Mouse (Mus musculus) right cerebral cortex, adult 18-20 months (tissue): ENCODE measurements at regions not wholly inside any gene's neighbourhood (a gene's known extent, or its start where the extent isn't known, plus 50 kb on each side); places are given as distances from the start of the nearest gene placed in this dataset.

Experiments
- DNase-seq: peaks from one replicate; pipeline ENCODE4 v3.0.0; 2022; ENCODE audit warnings: mixed read lengths

DNA sequence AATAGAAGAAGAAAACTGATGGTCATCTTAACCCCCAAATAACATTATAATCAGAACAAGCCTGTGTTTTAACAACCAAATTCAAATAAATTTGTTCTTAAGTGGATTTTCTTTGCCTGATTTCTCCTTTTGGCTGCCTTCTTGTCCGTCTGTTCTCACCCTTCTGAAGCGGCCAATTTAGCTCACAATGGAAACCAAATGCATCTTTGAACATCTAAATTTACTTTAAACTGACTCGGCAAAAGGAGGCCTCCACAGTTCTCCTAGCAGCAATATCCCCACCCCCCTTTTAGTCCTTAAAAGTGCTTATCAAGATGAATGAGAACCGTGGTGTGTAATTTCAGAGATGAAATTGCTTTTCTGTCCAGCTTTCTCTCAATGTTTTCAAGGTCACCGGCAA is 389.6 kb upstream of the Adamts16 start:
- DNase-seq, result peak; percentile 26

DNA sequence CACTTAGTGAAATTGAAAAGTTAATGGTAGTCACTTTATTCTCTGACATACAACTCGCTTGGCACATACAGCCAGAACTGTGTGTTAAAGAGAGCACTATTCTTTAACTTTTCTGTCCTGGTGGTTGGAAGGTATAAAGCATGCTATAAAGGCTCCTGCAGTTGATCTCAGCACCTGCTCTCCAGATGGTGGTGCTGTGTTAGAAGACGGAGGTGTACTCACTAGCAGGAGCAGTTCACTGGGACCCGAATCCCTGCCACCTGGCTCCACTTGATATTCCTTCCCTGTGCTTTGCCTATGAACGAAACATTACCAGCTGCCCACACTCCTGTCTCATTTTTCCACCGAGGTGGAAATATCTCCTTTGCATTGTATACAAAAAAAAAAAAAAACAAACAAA is 373.2 kb upstream of the Adamts16 start:
- no peak for DNase-seq

DNA sequence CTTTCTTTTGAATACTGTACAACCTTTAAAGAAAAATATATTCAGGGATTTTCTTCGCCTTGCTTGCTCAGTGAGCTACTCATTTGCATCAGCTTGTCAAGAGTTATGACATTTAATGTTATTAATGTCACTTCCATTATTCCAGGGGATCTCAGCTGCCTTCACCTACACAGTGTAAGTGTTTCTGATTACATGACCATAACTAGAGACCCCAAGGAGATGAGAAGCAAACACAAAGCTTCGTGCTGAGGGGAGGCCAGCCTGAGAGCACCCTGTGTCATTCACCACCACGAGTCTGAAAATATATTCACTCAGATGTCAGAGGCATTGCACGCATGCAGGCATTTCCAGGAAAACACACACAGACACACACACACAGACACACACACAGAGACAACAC is 369.8 kb upstream of the Adamts16 start:
- DNase-seq, result no peak

DNA sequence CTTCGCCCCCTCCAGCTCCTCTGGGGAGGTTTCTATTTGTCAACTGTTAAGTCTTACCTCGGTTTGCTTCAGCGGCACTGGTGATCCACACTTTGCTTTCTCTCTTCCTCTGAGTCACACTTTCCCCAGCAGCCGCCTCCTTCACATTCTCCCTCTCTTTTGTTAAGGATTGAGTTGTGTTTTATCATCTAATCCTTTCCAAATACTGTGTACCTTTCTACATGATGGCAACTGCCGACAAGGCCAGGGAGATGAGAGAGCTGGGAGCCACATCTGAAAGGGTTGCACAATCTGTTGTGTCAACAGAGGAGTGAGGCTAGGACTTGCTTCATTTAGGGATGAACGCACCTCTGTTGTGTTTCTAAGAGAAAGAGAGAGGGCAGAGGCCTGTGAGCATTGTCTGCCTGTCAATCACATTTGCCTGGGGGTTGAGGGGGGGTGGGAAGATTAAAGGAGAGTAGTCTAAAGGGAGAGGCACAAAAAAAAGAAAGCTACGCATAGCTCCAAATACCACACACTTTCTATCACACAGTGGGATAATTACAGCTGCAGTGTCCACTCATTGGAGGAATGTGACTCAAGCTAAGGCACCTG is 369.1 kb upstream of the Adamts16 start:
- no peak for DNase-seq

DNA sequence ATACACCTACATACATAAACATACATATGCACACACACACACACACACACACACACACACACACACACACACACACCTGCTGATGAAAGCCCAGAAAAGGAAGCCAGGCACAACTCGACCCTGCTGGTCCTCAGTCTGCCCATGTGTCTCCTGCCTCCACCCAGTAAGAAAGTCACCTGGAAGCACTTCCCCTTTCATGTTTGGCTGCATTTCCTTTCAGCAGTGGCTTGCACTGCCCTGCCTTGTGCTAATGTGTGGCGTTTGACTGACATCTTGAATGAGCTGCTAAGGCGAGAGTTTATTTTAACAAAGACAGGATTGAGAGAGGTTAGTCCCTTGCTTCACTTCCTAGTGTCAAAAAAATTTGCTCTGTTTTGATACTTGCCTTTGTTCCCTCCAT is 364.1 kb upstream of the Adamts16 start:
- DNase-seq, result no peak

DNA sequence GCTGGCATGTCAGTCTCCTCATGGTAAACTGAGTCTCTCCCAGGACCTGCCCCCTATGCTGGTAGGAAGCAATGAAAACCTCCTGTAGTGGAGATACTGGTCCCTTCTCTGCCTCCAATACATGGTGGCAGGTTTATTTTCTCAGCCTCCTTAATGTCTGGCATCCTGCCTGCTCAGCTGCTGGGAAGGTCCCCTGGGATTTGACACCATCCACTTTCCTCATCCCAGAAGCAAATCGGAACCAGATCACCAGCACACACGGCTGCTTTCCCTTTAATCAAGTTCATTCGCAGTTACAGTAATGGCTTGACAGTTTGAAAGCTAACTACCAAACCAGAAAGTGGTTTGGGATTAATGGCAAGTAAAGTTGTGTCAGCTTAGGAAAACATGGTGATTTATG is 359.0 kb upstream of the Adamts16 start:
- no peak for DNase-seq

DNA sequence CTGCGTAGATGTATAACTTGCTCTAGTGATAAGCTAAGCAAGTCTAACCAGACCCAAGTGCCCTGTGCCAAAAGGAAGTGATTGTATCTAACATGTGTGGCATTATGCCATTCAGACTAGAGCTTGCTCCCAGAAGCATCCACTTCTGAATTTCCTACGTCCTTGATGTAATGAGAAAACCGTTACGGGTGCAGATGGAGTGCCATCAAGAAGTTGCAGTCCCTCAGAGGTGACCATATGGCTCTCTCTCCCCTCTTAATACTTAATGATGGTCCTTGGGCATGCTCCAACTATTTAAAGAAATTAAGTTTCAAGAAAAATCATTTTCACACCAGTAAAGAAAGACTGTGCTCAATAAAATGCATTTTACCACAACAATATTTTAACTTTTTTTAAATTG is 354.1 kb upstream of the Adamts16 start:
- DNase-seq, result no peak

DNA sequence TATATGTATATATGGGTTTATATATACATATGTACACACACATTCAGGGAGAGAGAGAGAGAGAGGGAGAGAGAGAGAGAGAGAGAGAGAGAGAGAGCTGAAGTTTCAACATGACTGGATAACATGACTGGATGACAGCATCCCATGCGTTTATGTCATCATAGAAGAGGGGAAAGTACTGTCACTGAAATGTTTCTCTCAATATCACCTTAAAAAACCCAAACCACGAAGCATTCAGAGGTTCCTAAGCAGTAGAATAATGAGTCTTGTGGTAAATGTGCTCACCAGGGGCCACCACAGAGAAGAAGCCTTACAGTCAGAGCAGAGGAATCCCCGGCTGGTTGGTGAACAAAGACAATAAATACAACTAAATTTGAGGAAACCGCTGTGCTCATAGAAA is 342.9 kb upstream of the Adamts16 start:
- DNase-seq, result no peak

DNA sequence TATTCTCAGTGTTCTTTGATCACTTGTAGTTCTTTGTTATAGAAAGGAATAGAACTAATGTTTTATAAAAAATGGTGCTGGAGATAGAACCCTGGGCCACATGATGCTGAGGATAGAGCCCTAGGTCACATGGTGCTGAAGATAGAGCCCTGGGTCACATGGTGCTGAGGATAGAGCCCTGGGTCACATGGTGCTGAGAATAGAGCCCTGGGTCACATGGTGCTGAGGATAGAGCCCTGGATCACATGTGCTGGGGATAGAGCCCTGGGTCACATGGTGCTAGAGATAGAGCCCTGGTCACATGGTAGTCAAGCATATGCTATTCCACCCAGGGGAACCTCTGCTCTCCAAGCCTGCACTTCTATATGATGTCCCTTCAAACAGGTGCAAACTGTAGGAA is 337.5 kb upstream of the Adamts16 start:
- DNase-seq, result no peak

DNA sequence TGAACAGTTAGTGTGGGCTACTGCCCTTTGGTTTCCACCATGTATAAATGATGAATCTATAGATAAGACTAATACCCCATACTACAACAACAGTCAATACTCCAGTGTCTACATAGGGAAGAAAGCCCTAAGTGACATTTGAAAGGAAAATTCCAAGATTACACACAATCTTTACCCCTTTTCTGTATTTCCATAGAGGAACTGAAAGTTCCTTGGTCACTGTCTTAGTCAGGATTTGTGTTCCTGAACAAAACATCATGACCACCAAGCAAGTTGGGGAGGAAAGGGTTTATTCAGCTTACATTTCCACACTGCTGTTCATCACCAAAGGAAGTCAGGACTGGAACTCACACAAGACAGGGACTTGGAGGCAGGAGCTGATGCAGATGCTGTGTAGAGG is 332.7 kb upstream of the Adamts16 start:
- DNase-seq, result no peak

DNA sequence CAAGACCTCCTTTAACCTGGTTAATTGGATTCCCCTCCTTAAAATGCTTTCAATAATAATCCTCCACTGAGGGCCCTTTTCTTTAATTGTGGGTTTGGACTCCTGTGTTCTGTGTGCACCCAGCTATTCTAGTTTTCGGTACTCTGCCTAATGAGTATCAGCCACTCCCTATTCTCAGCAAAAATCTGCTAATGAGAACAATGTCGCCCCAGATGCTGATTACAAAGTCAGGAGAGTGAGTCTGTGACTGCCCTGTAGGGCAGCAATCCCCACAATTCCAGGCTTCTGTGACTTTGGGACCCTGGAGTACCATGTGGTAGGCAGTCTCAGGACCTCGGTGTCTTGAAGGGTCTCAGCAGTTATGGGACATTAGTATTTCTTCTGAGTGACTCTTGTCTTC is 324.6 kb upstream of the Adamts16 start:
- no peak for DNase-seq

DNA sequence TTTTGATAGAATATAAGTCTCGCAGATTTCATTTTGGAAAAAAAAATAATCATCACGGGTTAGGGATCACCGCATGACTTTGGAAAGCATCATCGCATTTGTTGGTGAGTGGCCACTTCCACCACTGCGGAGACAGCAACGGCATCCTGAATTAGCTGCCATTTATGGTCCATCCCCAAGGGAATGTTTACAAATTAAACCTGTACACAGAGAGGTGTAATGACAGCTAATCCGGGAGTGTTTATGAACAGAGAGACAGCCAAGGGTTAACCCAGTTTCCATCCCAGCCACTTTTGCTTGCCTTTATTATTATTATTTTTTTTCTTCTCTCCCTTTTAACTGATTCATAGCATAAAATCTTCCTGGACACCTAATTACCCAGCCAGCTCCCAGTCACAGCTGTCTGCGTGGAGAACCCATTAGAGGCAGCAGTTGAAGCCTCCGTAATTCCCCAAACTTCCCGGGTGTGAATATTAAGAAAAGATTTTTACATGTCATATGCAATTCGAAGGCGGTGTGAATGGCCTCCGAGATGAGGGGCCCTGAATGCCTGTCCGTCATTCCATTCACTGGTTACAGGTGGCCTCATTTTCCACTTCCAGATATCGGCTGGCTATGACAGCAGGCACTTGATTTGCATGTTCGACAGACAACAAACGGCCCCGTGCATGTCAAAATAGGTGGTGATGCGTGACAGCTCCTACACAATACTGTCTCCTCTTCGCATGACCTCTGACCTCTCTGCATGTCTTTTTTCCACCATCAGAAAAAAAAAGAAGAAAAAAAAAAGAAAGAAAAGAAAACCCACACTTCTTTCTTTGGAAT is 323.7 kb upstream of the Adamts16 start:
- no peak for DNase-seq

DNA sequence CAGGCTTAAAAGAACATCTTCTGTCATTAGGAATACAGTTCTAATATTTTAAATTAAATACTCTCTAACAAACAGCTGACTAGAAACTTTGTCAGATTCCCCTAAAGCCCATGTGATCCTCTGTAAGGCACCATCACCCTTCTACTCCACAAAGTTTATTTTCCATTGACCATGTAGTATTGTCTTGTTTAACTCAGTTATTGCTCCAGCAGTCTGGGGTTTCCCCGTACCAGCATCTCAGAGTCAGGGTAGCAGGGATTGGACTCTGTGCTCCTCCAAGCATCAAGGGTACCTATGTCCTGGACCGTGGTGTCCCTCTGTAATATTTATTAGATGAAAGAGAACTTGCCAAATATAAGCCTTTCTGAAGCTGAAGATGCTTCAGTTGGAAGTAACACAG is 322.4 kb upstream of the Adamts16 start:
- DNase-seq, result no peak

DNA sequence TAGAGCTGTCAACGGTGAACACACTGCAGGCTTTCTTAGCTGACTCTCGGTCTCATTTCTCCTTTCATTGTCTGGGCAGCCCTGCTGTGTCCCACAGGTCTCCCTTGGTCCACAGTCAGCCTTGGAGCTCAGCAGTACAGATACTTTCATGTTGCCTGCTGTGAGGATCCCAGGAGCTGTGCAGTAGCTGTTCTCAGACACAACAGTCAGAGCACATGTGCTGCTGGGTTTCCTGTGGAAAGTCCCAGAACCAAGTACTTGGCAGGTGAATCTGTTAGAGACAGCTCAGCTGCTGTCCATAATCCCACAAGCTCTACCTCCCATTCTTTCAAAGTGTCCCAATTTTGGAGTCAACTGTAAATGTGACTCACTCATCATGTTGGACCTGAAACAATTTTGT is 321.3 kb upstream of the Adamts16 start:
- no peak for DNase-seq

DNA sequence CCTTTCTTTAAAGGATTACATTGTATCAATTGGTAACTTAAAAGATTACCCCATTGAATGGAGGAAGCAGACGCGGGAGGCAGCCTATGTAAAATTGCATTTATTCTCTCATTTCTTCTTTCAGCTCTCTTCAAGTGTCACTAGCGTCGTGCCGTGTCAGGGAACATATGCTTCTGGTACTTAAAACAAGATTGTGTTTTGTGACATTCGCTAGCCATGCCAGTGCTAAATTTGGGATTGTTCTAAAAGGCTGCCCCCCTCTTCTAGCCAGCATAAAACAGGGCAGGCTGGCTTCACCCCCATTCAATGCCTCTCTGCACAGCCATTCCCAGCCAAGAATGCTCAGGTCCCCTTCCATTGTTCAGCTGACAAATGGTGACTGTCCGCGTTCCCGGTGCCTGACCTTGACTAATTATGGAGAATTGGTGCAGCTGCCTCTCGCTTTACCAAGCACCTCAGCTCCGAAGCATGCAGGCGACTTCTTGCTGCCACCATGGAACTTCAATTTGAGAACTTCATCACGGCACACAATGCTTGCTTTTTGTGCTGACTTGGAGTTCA is 316.8 kb upstream of the Adamts16 start:
- no peak for DNase-seq

DNA sequence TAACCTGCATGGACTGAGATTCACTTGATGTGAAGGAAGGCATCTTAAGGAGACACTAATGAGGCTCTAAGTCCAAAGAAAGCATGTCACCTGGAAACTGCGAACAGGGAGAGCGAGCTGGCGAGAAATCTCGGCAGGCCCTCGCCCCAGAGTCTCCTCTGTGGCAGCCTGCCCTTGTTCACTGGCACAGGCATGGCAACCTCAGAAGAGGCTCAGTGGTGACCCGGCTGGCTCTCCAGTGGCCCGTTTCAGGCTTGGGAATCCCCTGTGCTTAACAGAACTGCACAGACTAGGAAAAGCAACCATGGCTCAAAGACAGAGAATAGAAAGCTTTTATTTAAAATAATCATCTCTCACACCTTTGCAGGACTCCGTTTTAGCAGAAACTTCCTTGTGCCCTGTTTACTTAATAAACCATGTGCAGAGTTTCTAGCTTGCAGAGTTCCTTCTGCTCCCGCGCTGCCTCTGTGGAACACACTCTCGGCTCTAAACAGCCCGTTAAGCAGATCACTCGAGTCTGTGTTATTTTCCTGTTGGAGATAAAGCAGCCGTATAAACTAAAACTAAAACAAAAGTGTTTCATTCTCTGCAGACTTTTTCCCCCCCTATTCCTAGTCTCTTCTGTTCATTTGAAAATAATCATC is 316.2 kb upstream of the Adamts16 start:
- DNase-seq, result no peak

DNA sequence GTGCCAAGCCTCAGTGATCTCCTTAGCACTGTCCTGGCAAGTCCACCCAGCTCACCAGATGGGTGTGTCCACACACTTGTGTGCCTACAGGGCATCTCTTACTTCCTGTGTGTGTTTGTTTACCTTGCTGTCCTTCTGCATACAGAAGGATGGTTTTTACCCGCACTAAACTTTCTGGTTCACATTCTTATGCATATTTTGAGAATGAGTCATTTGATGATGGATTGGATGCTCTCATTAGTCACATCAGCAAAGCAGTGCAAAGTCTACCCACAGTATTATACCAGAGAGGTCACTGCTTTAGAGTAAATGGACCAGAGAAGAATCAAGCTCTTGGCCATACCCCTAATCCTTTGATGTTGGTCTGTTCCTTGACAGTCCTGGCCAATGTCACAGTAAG is 308.5 kb upstream of the Adamts16 start:
- DNase-seq, result no peak

DNA sequence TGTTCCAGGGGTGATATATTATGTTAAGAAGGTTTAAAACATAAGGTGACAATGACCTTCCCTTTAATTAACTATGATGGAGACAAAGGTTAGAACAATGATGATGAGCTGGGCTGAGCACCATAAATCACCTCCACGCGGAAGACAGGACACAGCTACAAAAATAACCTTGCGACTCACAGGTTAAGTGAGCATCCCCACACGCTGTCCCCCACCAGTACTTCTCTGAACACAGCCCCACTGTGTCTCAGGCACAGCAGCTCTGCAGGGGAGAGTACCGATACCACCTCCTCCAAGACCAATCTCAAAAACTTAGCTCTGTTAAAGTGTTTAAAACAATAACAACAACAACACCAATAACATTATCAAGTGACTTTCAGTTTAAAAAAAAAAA is 307.7 kb upstream of the Adamts16 start:
- DNase-seq, result no peak

DNA sequence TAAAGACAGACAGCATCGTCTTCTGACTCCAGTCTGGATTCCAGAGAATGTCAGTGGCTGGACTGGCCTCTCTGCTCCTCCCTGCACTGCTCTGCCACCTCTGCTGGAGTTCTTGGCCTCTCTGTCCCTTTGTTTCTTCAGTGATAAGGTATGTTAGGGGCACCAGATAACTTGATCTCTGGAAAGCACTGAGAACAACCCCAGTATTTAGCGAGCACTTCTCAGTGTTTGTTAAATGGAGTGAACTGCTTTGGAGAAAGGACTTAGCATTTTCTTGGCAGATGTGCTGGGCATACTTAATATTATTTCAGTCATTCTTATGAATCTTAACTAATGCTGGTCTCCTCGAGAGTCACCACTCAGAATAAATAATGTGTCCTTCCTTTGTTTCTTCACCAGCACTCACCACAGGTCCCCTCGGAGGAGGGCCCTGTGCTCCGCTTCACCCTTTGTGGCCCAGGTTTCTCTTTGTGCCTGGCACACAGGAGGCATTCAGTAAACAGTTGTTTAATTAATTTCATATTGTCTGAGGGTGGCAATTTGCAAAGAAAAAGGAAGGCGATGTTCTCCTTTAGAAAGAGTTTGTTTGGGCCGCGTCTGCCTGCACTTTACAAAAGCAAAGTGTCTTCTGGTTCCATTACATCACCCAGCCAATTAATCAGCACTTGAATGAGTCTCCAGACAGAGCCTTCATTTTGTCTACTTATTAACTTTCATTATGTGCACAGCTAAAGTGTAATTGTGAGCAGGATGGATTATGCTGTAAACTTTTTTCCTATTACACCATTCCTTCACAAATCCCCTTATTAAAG is 307.1 kb upstream of the Adamts16 start:
- no peak for DNase-seq

DNA sequence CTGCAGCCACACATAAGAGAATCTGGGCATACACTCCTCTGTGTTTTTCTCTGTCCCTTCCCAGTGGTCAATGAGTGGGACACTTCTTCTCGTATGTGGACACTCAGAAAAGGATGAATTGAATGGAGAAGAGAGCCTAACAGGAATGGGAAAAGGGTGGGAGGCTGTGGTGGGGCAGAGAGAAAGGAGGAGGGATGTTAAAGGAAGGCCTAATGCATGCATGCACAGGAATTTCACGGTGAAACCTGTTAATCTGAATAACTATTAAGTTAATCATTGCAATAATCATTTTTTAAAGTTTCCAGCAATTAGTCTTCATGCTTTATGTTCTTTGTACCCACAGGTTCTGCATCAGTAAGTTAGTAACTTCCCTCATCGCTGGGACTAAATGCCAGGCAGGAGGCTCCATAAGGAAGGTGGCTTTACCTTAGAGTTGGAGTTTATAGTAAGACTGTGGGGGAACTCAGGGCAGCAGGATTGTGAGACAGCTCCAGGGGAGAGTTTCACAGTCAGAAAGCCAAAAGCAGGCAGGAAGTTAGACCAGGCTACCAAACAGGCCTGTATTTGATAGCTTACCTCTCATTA is 305.3 kb upstream of the Adamts16 start:
- no peak for DNase-seq

DNA sequence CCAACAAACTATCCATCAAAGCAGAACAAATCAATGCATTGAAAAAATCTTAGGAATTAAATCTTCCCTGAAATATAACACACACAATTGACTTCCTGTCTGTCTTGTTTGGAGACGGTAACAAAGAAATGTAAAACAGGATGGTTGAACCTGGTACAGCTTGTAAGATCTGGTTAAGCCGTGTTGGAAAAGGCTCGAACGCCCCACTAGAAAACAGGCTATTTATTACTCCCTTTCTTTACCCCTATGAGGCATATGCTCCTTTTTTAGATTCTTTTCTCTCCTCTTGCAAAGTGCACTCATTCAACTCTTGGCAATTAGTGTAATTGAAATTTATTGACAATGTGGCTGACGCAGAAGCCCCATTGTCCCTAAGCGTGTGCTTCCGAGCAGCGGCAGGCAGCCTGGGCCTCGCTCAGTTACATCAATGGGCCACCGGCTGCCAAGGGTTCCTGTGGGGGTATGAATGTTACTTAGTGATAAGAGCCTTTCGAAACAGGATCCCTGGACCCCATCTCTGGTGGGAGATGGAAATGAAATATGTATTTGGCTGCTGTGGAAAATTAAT is 297.2 kb upstream of the Adamts16 start:
- DNase-seq, result no peak

DNA sequence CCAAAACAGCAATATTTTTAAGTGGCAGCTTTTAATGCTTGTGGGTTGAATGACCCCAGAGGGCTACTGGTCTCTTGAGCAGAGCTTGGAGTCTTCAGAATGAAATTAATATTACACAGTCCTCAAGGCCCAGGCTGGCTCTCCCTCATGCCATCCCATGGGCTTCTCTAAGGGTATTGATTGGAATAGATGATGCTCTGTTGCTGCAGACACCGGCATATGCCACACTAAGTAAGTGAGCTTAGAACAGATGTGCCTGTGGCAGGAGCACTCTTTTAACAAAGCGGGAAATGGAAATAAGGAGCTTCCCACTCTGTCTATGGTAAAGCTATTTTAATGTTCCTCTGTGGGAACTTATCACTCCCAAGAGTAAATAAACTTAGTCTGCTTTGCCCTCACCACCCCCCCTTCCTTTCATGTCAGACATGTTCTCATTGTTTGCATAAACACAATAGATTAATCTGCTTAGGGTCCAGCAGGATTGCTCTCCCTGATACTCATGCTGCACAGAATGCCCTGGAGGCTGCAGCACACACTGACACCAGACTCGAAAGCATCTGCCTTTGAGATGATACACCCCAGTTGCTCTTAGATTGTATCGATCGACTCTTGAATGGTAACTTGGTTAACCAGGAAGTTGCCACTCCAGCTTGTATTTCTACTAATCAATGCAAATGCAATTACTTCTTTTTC is 294.5 kb upstream of the Adamts16 start:
- DNase-seq, result no peak
